Comparison of ENCODE assay signal across 8 mouse cellular contexts in the genomic region with DNA sequence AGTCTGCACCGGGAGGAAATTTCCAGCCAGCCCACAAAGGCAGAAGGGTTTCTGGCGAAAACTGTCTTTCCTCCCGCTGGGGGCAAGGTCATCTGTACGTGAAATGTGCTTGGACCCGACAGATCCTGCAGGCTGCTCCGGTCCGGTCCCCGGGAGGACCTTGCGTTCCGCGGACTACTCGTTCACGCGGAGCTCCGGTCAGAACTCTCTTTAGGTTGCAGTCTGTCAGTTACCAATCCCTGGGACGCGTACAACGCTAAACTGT. TPM values are rescaled to one million over a fixed set of nuclear protein-coding genes. Genes with fewer than 3 reads are reported as not detected.
DNase-seq lines count a peak whose midpoint lies in the region; ATAC-seq and TF ChIP-seq lines count a peak whose summit lies in the region.

No protein-coding gene starts in this region.

- peak overlapping the region; percentile 94 for H3K9ac ChIP-seq in heart, embryonic 14.5 days (ENCODE audit: low read length)
- H3K9ac ChIP-seq in MEL (ENCODE audit: control insufficient read depth, low read depth, low read length, poor library complexity, severe bottlenecking): peak overlapping the region; percentile 87
- peak overlapping the region; percentile 95 for H3K9ac ChIP-seq in hindbrain, embryonic 11.5 days (ENCODE audit: low read depth, low read length)

- no peak for TF ChIP-seq CTCF in MEL (IDR thresholded peaks at IDR 0.05 in 2 of 3, conservative IDR thresholded peaks at IDR 0.05 in 1 of 3; ENCODE audit: control insufficient read depth in 1 of 3, insufficient read depth in 1 of 3, low read depth in 2 of 3, low read length in 3 of 3, poor library complexity in 1 of 3, severe bottlenecking in 1 of 3)

- ATAC-seq in heart, embryonic 14.5 days (ENCODE audit: insufficient number of reproducible peaks, insufficient read depth, low FRiP score, low read depth): no peak
- no peak for ATAC-seq in hindbrain, embryonic 11.5 days (ENCODE audit: low FRiP score)
- no peak for ATAC-seq in megakaryocyte-erythroid progenitor cell, adult 5-6 weeks (replicated peaks; ENCODE audit: low FRiP score, low TSS enrichment, poor library complexity, severe bottlenecking)

- H3K27me3 ChIP-seq in heart, embryonic 14.5 days (ENCODE audit: control insufficient read depth, insufficient read depth, low read length): no peaks in the 10 kb centered on the region
- no peaks in the 10 kb centered on the region for H3K27me3 ChIP-seq in MEL (ENCODE audit: control insufficient read depth in 1 of 2, insufficient read depth in 2 of 2, low read length in 2 of 2)
- no peaks in the 10 kb centered on the region for H3K27me3 ChIP-seq in hindbrain, embryonic 11.5 days (ENCODE audit: control insufficient read depth, insufficient read depth, low read length)

- no peak for TF ChIP-seq RAD21 in MEL (IDR thresholded peaks at IDR 0.05; ENCODE audit: low read depth, low read length)

- peak overlapping the region; percentile 98 to 99 for H3K27ac ChIP-seq in heart, embryonic 14.5 days (replicated peaks in 1 of 2; ENCODE audit: control insufficient read depth in 1 of 2, insufficient read depth in 1 of 2, low read depth in 2 of 2, low read length in 2 of 2)
- H3K27ac ChIP-seq in MEL (ENCODE audit: control insufficient read depth, low read depth, low read length): peak overlapping the region; percentile 91
- H3K27ac ChIP-seq in hindbrain, embryonic 11.5 days (ENCODE audit: low read depth, low read length): peak overlapping the region; percentile 98
- H3K27ac ChIP-seq in macrophage: peak overlapping the region; percentile 96

- intact Hi-C loops in heart, postnatal 14 days (cut with DNase I): loop anchor here (1.0 to 10.0 kb wide), 3 partner anchors 8 to 315 kb away; partner anchors contain the start of gene Per1

- no peaks in the 10 kb centered on the region for H3K9me3 ChIP-seq in heart, embryonic 14.5 days (ENCODE audit: control insufficient read depth, low read length)
- H3K9me3 ChIP-seq in MEL (replicated peaks; ENCODE audit: insufficient read depth, low read length): no peaks in the 10 kb centered on the region
- H3K9me3 ChIP-seq in hindbrain, embryonic 11.5 days (ENCODE audit: control insufficient read depth, low read length): no peaks in the 10 kb centered on the region

- TF ChIP-seq EP300 in MEL (IDR thresholded peaks at IDR 0.05; ENCODE audit: low read depth in 1 of 2, low read length in 2 of 2): no peak

- H3K79me2 ChIP-seq in MEL (ENCODE audit: control insufficient read depth, insufficient read depth, low read length, poor library complexity) (peaks cover 59% of the 10 kb centered on the region), macrophage (ENCODE audit: inconsistent target) (peaks cover 16% of the 10 kb centered on the region; the same call in 1 of the 2 replicates)

- H3K4me2 ChIP-seq in heart, embryonic 14.5 days (ENCODE audit: low read length): peak overlapping the region; percentile 77
- H3K4me2 ChIP-seq in hindbrain, embryonic 11.5 days (replicated peaks; ENCODE audit: low read depth, low read length): peak overlapping the region; percentile 99

- H3K4me1 ChIP-seq in heart, embryonic 14.5 days (ENCODE audit: control insufficient read depth in 2 of 2, insufficient read depth in 2 of 2, low read length in 2 of 2): peaks cover 36 to 42% of the 10 kb centered on the region in 2 experiments
- H3K4me1 ChIP-seq in MEL (ENCODE audit: control insufficient read depth in 1 of 2, insufficient read depth in 2 of 2, low read length in 2 of 2): peaks cover 17 to 36% of the 10 kb centered on the region in 2 experiments
- H3K4me1 ChIP-seq in hindbrain, embryonic 11.5 days (replicated peaks; ENCODE audit: control insufficient read depth, insufficient read depth, low read length): peaks cover 26% of the 10 kb centered on the region

- H3K36me3 ChIP-seq in heart, embryonic 14.5 days (ENCODE audit: control insufficient read depth, insufficient read depth, low read length): peaks cover 49% of the 10 kb centered on the region
- H3K36me3 ChIP-seq in MEL (ENCODE audit: control insufficient read depth in 1 of 2, insufficient read depth in 2 of 2, low read length in 2 of 2): peaks cover 0 to 29% of the 10 kb centered on the region in 2 experiments; a peak in 3 of 4 replicates
- H3K36me3 ChIP-seq in hindbrain, embryonic 11.5 days (ENCODE audit: control insufficient read depth, insufficient read depth, low read length): peaks cover 15% of the 10 kb centered on the region
- peaks cover 7% of the 10 kb centered on the region; the same call in 1 of the 2 replicates for H3K36me3 ChIP-seq in macrophage (ENCODE audit: inconsistent target)

- DNase-seq in heart, postnatal 14 days: no peak
- DNase-seq in MEL (ENCODE audit: low read depth, low spot score): no peak
- DNase-seq in hindbrain, embryonic 11.5 days (ENCODE audit: low spot score): no peak
- no peak for DNase-seq in frontal cortex, postnatal 36 days (ENCODE audit: low spot score in 2 of 2)
- DNase-seq in layer of hippocampus, postnatal 10 days (ENCODE audit: low spot score in 2 of 2): no peak

- no peak for TF ChIP-seq POLR2A in MEL (IDR thresholded peaks at IDR 0.05; ENCODE audit: control insufficient read depth in 1 of 2, insufficient read depth in 1 of 2, low read depth in 1 of 2, low read length in 2 of 2, poor library complexity in 1 of 2)

- H3K4me3 ChIP-seq in heart, embryonic 14.5 days (ENCODE audit: control insufficient read depth in 1 of 2, insufficient read depth in 1 of 2, low read depth in 1 of 2, low read length in 2 of 2): peak overlapping the region; percentile 75
- H3K4me3 ChIP-seq in MEL (ENCODE audit: control insufficient read depth in 1 of 2, insufficient read depth in 1 of 2, low read depth in 2 of 2, low read length in 2 of 2) (peak overlapping the region; percentile 62 to 79), macrophage (ENCODE audit: inconsistent target) (peak overlapping the region; percentile 64)
- H3K4me3 ChIP-seq in hindbrain, embryonic 11.5 days (ENCODE audit: low read depth, low read length): peak overlapping the region; percentile 88

- WGBS in heart, embryonic 14.5 days: 0% methylated on average over 18 of the region's 18 CpGs
- 0% methylated on average over 18 of the region's 18 CpGs for WGBS in hindbrain, embryonic 11.5 days
- WGBS in macrophage (ENCODE audit: missing documents): 0% methylated on average over 18 of the region's 18 CpGs

RNA-seq across cellular contexts. Expression of gene Kdm6b, which starts 3.5 kb away (rescaled TPM):
- polyA plus RNA-seq in heart, embryonic 14.5 days (2014; fragmentation: Nextera tagmentation; extraction: Ambion mirVana): 18.0 and 22.0 TPM in 2 replicates
- total RNA-seq in heart, postnatal 14 days (2021): 10 to 100 TPM; 45.7 to 50.6 TPM
- 5.8 and 7.2 TPM in 2 replicates for total RNA-seq in MEL (2012; rRNA removed)
- 10 to 100 TPM; 25.0 to 43.4 TPM for polyA plus RNA-seq in MEL (2012; ENCODE audit: insufficient read depth in 1 of 2, insufficient read length in 2 of 2, low read depth in 1 of 2, low replicate concordance in 2 of 2, missing spikeins in 1 of 2)
- polyA plus RNA-seq in hindbrain, embryonic 11.5 days (2014; fragmentation: Nextera tagmentation; extraction: Ambion mirVana): 33.7 and 40.9 TPM in 2 replicates
- total RNA-seq in macrophage (2018; cell fraction: chromatin; rRNA removed): 100 to 1,000 TPM in 17 of 26 experiments, 10 to 100 TPM in 9; 22.8 to 979 (median 248) TPM
- total RNA-seq in macrophage (2018; cell fraction: cytosol; rRNA removed): 100 to 1,000 TPM in 4 of 26 experiments, 10 to 100 TPM in 22; 10.2 to 238 (median 34.9) TPM
- total RNA-seq in macrophage (2018; cell fraction: nucleus; rRNA removed): 100 to 1,000 TPM in 14 of 26 experiments, 10 to 100 TPM in 12; 16.8 to 645 (median 137) TPM
- polyA plus RNA-seq in macrophage (2018): 4.5 to 15.0 TPM (median 11.0 TPM) in 3 replicates
- total RNA-seq in megakaryocyte-erythroid progenitor cell, adult 5-6 weeks (2014; fragmentation: Nextera tagmentation): 19.3 and 22.1 TPM in 2 replicates
- total RNA-seq in megakaryocyte-erythroid progenitor cell, adult 5-6 weeks (2017): 1.6 and 2.7 TPM in 2 replicates
- 10 to 100 TPM; 47.0 to 50.5 TPM for total RNA-seq in layer of hippocampus, postnatal 10 days (2021)

RNA-seq across cellular contexts. Expression of gene Tmem88, which starts 11.9 kb away (rescaled TPM):
- polyA plus RNA-seq in heart, embryonic 14.5 days (2014; fragmentation: Nextera tagmentation; extraction: Ambion mirVana): 43.1 and 46.7 TPM in 2 replicates
- 10 to 100 TPM; 37.4 to 39.6 TPM for total RNA-seq in heart, postnatal 14 days (2021)
- 0.39 TPM in 2 replicates for total RNA-seq in MEL (2012; rRNA removed)
- polyA plus RNA-seq in MEL (2012; ENCODE audit: insufficient read depth in 1 of 2, insufficient read length in 2 of 2, low read depth in 1 of 2, low replicate concordance in 2 of 2, missing spikeins in 1 of 2) (under 1 TPM in 1 of 2 experiments, not detected in 1; 0.45 TPM), macrophage (2018) (0.09 TPM in 1 of 3 replicates, not detected in the others)
- 15.7 and 17.1 TPM in 2 replicates for polyA plus RNA-seq in hindbrain, embryonic 11.5 days (2014; fragmentation: Nextera tagmentation; extraction: Ambion mirVana)
- 10 to 100 TPM in 7 of 26 experiments, 1 to 10 TPM in 15, under 1 TPM in 3, not detected in 1; 0.46 to 36.3 (median 4.9) TPM for total RNA-seq in macrophage (2018; cell fraction: chromatin; rRNA removed)
- total RNA-seq in macrophage (2018; cell fraction: cytosol; rRNA removed): 1 to 10 TPM in 4 of 26 experiments, under 1 TPM in 19, not detected in 3; 0.05 to 1.7 (median 0.34) TPM
- 10 to 100 TPM in 6 of 26 experiments, 1 to 10 TPM in 13, under 1 TPM in 1, not detected in 6; 0.36 to 23.4 (median 3.3) TPM for total RNA-seq in macrophage (2018; cell fraction: nucleus; rRNA removed)
- 0.37 TPM in 1 of 2 replicates, not detected in the other for total RNA-seq in megakaryocyte-erythroid progenitor cell, adult 5-6 weeks (2014; fragmentation: Nextera tagmentation)
- not detected in 2 replicates for total RNA-seq in megakaryocyte-erythroid progenitor cell, adult 5-6 weeks (2017)
- 1 to 10 TPM; 2.1 to 2.7 TPM for total RNA-seq in layer of hippocampus, postnatal 10 days (2021)

RNA-seq across cellular contexts. Expression of gene Cyb5d1, which starts 14.5 kb away (rescaled TPM):
- polyA plus RNA-seq in heart, embryonic 14.5 days (2014; fragmentation: Nextera tagmentation; extraction: Ambion mirVana): 19.9 and 22.1 TPM in 2 replicates
- 10 to 100 TPM; 25.0 to 29.3 TPM for total RNA-seq in heart, postnatal 14 days (2021)
- total RNA-seq in MEL (2012; rRNA removed): 26.8 and 39.6 TPM in 2 replicates
- 10 to 100 TPM in 1 of 2 experiments, not detected in 1; 21.3 TPM for polyA plus RNA-seq in MEL (2012; ENCODE audit: insufficient read depth in 1 of 2, insufficient read length in 2 of 2, low read depth in 1 of 2, low replicate concordance in 2 of 2, missing spikeins in 1 of 2)
- polyA plus RNA-seq in hindbrain, embryonic 11.5 days (2014; fragmentation: Nextera tagmentation; extraction: Ambion mirVana): 32.7 and 45.2 TPM in 2 replicates
- total RNA-seq in macrophage (2018; cell fraction: chromatin; rRNA removed): 10 to 100 TPM; 10.2 to 51.5 (median 24.5) TPM
- total RNA-seq in macrophage (2018; cell fraction: cytosol; rRNA removed): 10 to 100 TPM; 16.0 to 40.0 (median 24.4) TPM
- total RNA-seq in macrophage (2018; cell fraction: nucleus; rRNA removed): 10 to 100 TPM; 17.0 to 48.9 (median 26.3) TPM
- 25.0 to 35.1 TPM (median 31.3 TPM) in 3 replicates for polyA plus RNA-seq in macrophage (2018)
- total RNA-seq in megakaryocyte-erythroid progenitor cell, adult 5-6 weeks (2014; fragmentation: Nextera tagmentation): 16.2 and 20.9 TPM in 2 replicates
- total RNA-seq in megakaryocyte-erythroid progenitor cell, adult 5-6 weeks (2017): 36.7 and 41.7 TPM in 2 replicates
- total RNA-seq in layer of hippocampus, postnatal 10 days (2021): 10 to 100 TPM; 28.4 to 40.6 TPM

RNA-seq across cellular contexts. Expression of gene Naa38, which starts 14.7 kb away (rescaled TPM):
- polyA plus RNA-seq in heart, embryonic 14.5 days (2014; fragmentation: Nextera tagmentation; extraction: Ambion mirVana): 158 and 174 TPM in 2 replicates
- total RNA-seq in heart, postnatal 14 days (2021): 10 to 100 TPM; 85.4 to 91.7 TPM
- total RNA-seq in MEL (2012; rRNA removed): 190 and 191 TPM in 2 replicates
- polyA plus RNA-seq in MEL (2012; ENCODE audit: insufficient read depth in 1 of 2, insufficient read length in 2 of 2, low read depth in 1 of 2, low replicate concordance in 2 of 2, missing spikeins in 1 of 2) (100 to 1,000 TPM in 1 of 2 experiments, not detected in 1; 173 TPM), macrophage (2018) (60.0 to 104 TPM (median 95.8 TPM) in 3 replicates)
- polyA plus RNA-seq in hindbrain, embryonic 11.5 days (2014; fragmentation: Nextera tagmentation; extraction: Ambion mirVana): 120 and 124 TPM in 2 replicates
- 10 to 100 TPM in 1 of 26 experiments, 1 to 10 TPM in 18, not detected in 7; 1.8 to 14.1 (median 4.3) TPM for total RNA-seq in macrophage (2018; cell fraction: chromatin; rRNA removed)
- 100 to 1,000 TPM in 5 of 26 experiments, 10 to 100 TPM in 21; 63.9 to 111 (median 87.7) TPM for total RNA-seq in macrophage (2018; cell fraction: cytosol; rRNA removed)
- 10 to 100 TPM in 19 of 26 experiments, 1 to 10 TPM in 7; 5.4 to 34.6 (median 15.8) TPM for total RNA-seq in macrophage (2018; cell fraction: nucleus; rRNA removed)
- total RNA-seq in megakaryocyte-erythroid progenitor cell, adult 5-6 weeks (2014; fragmentation: Nextera tagmentation): 161 and 169 TPM in 2 replicates
- total RNA-seq in megakaryocyte-erythroid progenitor cell, adult 5-6 weeks (2017): 156 and 170 TPM in 2 replicates
- total RNA-seq in layer of hippocampus, postnatal 10 days (2021): 10 to 100 TPM; 84.1 to 95.1 TPM

RNA-seq across cellular contexts. Expression of gene Chd3, which starts 40.8 kb away (rescaled TPM):
- polyA plus RNA-seq in heart, embryonic 14.5 days (2014; fragmentation: Nextera tagmentation; extraction: Ambion mirVana): 16.5 TPM in 2 replicates
- 10 to 100 TPM; 45.4 to 47.4 TPM for total RNA-seq in heart, postnatal 14 days (2021)
- 37.3 and 65.8 TPM in 2 replicates for total RNA-seq in MEL (2012; rRNA removed)
- polyA plus RNA-seq in MEL (2012; ENCODE audit: insufficient read depth in 1 of 2, insufficient read length in 2 of 2, low read depth in 1 of 2, low replicate concordance in 2 of 2, missing spikeins in 1 of 2) (10 to 100 TPM in 1 of 2 experiments, not detected in 1; 84.9 TPM), macrophage (2018) (43.6 to 105 TPM (median 82.3 TPM) in 3 replicates)
- polyA plus RNA-seq in hindbrain, embryonic 11.5 days (2014; fragmentation: Nextera tagmentation; extraction: Ambion mirVana): 44.3 and 57.1 TPM in 2 replicates
- 100 to 1,000 TPM in 25 of 26 experiments, 10 to 100 TPM in 1; 63.9 to 453 (median 249) TPM for total RNA-seq in macrophage (2018; cell fraction: chromatin; rRNA removed)
- 10 to 100 TPM; 29.0 to 87.7 (median 51.6) TPM for total RNA-seq in macrophage (2018; cell fraction: cytosol; rRNA removed)
- 100 to 1,000 TPM in 19 of 26 experiments, 10 to 100 TPM in 7; 53.3 to 254 (median 120) TPM for total RNA-seq in macrophage (2018; cell fraction: nucleus; rRNA removed)
- 45.7 and 57.3 TPM in 2 replicates for total RNA-seq in megakaryocyte-erythroid progenitor cell, adult 5-6 weeks (2014; fragmentation: Nextera tagmentation)
- total RNA-seq in megakaryocyte-erythroid progenitor cell, adult 5-6 weeks (2017): 21.0 and 49.2 TPM in 2 replicates
- total RNA-seq in layer of hippocampus, postnatal 10 days (2021): 100 to 1,000 TPM; 540 to 617 TPM

Comparison
In these comparisons a context has a peak if more than half of its experiments do, and no peak if none do; other contexts are left out.
1. RNA of gene Tmem88, which starts 11.9 kb away (total RNA-seq): 37.4 to 39.6 TPM in heart, postnatal 14 days; 2.1 to 2.7 TPM in layer of hippocampus, postnatal 10 days, 0.39 TPM in MEL and 0.37 TPM in megakaryocyte-erythroid progenitor cell, adult 5-6 weeks; every median in the first group is over 10 times any median in the second.
2. Peak in every context shown above with its lines, with median percentiles within 50 percentile points of each other: H3K27ac ChIP-seq, H3K4me3 ChIP-seq and H3K9ac ChIP-seq.